Mouse (Mus musculus): ENCODE data around the gene Adam23. TPM values are rescaled to one million over a fixed set of nuclear protein-coding genes. Genes with fewer than 3 reads are reported as not detected.

Gene Adam23
- polyA plus RNA-seq, 1 experiment from 2014 or later = 7.6 TPM

DNA sequence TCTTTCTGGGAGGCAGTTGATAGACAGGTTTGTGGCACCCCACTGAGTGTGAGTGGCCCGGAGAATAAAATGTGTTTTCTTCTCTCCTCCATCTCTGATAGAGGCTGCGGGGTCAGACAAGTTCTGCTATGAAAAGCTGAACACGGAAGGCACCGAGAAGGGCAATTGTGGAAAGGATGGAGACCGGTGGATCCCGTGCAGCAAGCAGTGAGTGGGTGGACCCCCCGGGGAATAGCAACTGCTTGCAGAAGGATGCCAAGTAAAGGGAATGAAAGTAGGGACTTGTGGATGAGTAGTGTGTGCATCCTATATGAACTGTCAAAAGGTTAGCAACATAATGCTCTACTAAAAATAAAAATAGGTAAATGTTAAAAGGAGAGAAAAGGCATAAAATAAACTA, 120.8 kb downstream of the Adam23 start:
- DNase-seq (ENCODE audit: low spot score) (no peak), ATAC-seq (replicated peaks; ENCODE audit: insufficient number of reproducible peaks, low FRiP score, low TSS enrichment, low read depth) (no peak)
- WGBS = 24% methylated on average over 7 of the region's 7 CpGs
- Histone ChIP-seq H3K4me1 (ENCODE audit: control insufficient read depth, insufficient read depth, low read length) (no peaks in the 10 kb centered on the region), H3K9me3 (replicated peaks; ENCODE audit: control insufficient read depth, low read length) (no peaks in the 10 kb centered on the region), H3K27ac (replicated peaks; ENCODE audit: low read depth, low read length) (no peak overlapping the region), H3K27me3 (ENCODE audit: control insufficient read depth, insufficient read depth, low read length) (no peaks in the 10 kb centered on the region), H3K4me2 (ENCODE audit: low read depth, low read length) (no peak overlapping the region), H3K9ac (replicated peaks; ENCODE audit: low read length) (no peak overlapping the region), H3K36me3 (replicated peaks; ENCODE audit: control insufficient read depth, insufficient read depth, low read depth, low read length) (no peaks in the 10 kb centered on the region), H3K4me3 (ENCODE audit: low read depth, low read length) (no peak overlapping the region)

DNA sequence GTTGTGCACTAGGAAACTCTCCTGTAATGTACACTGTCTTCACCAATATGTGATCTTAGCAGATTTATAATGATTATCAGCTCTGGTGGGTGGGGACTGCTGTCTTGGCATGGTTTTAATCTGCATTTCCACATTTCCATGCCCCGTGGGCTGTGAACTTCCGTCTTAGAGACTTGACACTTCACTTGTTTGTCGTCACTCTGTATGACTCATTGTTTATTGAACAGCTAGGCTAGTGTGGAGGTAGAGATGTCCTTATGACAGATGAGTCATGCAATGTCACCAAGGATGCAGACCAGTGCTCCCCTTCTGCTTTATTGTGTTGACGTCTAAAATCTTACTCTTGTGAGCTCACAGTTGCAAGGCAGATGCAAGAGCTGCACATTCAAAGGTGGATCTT, 121.3 kb downstream of the Adam23 start:
- H3K36me3 ChIP-seq (replicated peaks; ENCODE audit: control insufficient read depth, insufficient read depth, low read depth, low read length) = no peaks in the 10 kb centered on the region
- no peak overlapping the region for H3K27ac ChIP-seq (replicated peaks; ENCODE audit: low read depth, low read length)
- H3K4me3 ChIP-seq (ENCODE audit: low read depth, low read length) = no peak overlapping the region
- DNase-seq (ENCODE audit: low spot score) (no peak), ATAC-seq (replicated peaks; ENCODE audit: insufficient number of reproducible peaks, low FRiP score, low TSS enrichment, low read depth) (no peak)
- no peaks in the 10 kb centered on the region for H3K27me3 ChIP-seq (ENCODE audit: control insufficient read depth, insufficient read depth, low read length)
- H3K9me3 ChIP-seq (replicated peaks; ENCODE audit: control insufficient read depth, low read length) = no peaks in the 10 kb centered on the region
- H3K9ac ChIP-seq (replicated peaks; ENCODE audit: low read length) = no peak overlapping the region
- no peak overlapping the region for H3K4me2 ChIP-seq (ENCODE audit: low read depth, low read length)
- 54% methylated on average over 4 of the region's 4 CpGs for WGBS
- H3K4me1 ChIP-seq (ENCODE audit: control insufficient read depth, insufficient read depth, low read length) = no peaks in the 10 kb centered on the region

DNA sequence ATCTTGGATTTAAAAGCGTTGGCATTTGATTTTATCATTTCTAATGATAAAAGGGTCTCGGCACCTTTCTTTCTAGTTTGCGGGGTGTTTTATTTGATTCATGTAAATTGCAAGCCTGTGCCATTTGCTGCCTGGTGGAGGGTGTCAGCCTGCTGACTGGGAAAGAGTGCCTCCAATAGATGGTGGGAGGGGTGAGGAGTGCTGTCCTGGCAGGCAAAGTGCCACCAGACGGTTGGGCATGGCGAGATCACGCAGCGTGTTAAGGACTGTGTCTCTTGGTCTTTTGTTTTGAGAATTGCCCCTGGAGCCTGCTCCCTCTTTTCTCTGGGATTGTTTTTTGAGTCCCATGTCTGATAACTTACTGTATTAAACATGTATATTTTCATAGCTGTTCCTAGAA, 126.5 kb downstream of the Adam23 start:
- H3K9me3 ChIP-seq (replicated peaks; ENCODE audit: control insufficient read depth, low read length) = no peaks in the 10 kb centered on the region
- H3K27ac ChIP-seq (replicated peaks; ENCODE audit: low read depth, low read length) = no peak overlapping the region
- no peaks in the 10 kb centered on the region for H3K36me3 ChIP-seq (replicated peaks; ENCODE audit: control insufficient read depth, insufficient read depth, low read depth, low read length)
- ATAC-seq (replicated peaks; ENCODE audit: insufficient number of reproducible peaks, low FRiP score, low TSS enrichment, low read depth) (no peak), DNase-seq (ENCODE audit: low spot score) (no peak)
- no peak overlapping the region for H3K4me2 ChIP-seq (ENCODE audit: low read depth, low read length)
- no peak overlapping the region for H3K9ac ChIP-seq (replicated peaks; ENCODE audit: low read length)
- WGBS = 79% methylated on average over 7 of the region's 7 CpGs
- H3K27me3 ChIP-seq (ENCODE audit: control insufficient read depth, insufficient read depth, low read length) = no peaks in the 10 kb centered on the region
- H3K4me1 ChIP-seq (ENCODE audit: control insufficient read depth, insufficient read depth, low read length) = no peaks in the 10 kb centered on the region
- H3K4me3 ChIP-seq (ENCODE audit: low read depth, low read length) = no peak overlapping the region

DNA sequence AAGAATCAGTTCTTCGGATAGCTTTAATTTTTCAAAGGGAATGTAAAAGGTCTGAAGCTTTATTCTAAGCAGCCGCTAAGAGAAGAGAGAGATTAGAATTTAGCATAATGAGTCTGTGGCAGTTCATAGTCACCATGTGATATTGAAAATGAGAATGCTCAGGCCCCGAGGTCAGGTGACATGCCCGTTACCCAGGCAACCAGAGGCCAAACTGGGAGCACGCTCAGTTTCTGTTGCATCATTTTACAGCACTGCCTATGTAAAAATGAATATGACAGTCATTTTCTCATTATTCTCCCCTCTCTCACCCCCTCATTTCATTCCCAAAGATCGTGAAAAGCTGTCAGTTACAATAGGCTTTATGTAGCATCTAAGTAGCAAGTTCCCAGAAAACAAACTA, 127.7 kb downstream of the Adam23 start:
- H3K4me1 ChIP-seq (ENCODE audit: control insufficient read depth, insufficient read depth, low read length) = no peaks in the 10 kb centered on the region
- DNase-seq (ENCODE audit: low spot score) (peak; percentile 75), ATAC-seq (replicated peaks; ENCODE audit: insufficient number of reproducible peaks, low FRiP score, low TSS enrichment, low read depth) (no peak)
- H3K27me3 ChIP-seq (ENCODE audit: control insufficient read depth, insufficient read depth, low read length) = no peaks in the 10 kb centered on the region
- no peak overlapping the region for H3K27ac ChIP-seq (replicated peaks; ENCODE audit: low read depth, low read length)
- H3K4me2 ChIP-seq (ENCODE audit: low read depth, low read length) = no peak overlapping the region
- H3K4me3 ChIP-seq (ENCODE audit: low read depth, low read length) = no peak overlapping the region
- H3K9me3 ChIP-seq (replicated peaks; ENCODE audit: control insufficient read depth, low read length) = no peaks in the 10 kb centered on the region
- H3K9ac ChIP-seq (replicated peaks; ENCODE audit: low read length) = no peak overlapping the region
- H3K36me3 ChIP-seq (replicated peaks; ENCODE audit: control insufficient read depth, insufficient read depth, low read depth, low read length) = no peaks in the 10 kb centered on the region
- 53% methylated on average over 6 of the region's 6 CpGs for WGBS

DNA sequence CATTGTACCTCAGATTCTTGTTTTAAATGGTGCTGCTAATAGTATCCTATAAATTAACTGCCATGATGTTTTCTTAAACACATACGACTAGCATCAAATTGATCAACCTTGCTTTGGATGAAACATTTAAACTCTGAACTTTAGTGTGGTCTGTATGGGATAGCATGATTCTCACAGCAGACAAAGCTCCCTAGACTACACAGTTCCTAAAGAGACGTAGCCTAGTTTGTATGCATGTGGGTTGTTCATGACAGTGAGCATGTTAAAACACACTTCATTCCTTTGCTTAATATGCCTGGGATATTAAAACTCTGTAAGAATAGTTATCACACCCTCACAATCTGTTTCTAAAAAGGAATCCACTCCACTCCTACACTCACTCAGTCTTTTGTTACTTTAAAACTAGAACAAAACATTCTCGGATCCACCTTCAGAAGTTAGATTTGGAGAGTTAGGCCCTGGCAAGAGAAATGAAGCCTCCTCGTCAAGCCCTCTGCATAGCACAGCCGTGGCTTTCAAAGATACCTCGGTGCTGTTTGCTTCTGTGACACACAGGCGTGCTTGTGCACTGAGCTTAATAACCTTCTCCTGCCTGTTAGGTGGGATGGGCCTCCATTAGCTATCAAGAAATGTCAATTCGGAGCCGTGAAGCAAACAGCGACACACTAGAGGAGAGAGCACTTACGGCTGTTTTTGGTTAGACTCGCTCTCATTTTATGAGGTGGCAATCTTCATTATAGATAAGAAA, 128.3 kb downstream of the Adam23 start:
- no peak for DNase-seq (ENCODE audit: low spot score)
- Histone ChIP-seq H3K9me3 (replicated peaks; ENCODE audit: control insufficient read depth, low read length) (no peaks in the 10 kb centered on the region), H3K36me3 (replicated peaks; ENCODE audit: control insufficient read depth, insufficient read depth, low read depth, low read length) (no peaks in the 10 kb centered on the region), H3K4me3 (ENCODE audit: low read depth, low read length) (no peak overlapping the region), H3K27ac (replicated peaks; ENCODE audit: low read depth, low read length) (no peak overlapping the region), H3K4me2 (ENCODE audit: low read depth, low read length) (no peak overlapping the region), H3K4me1 (ENCODE audit: control insufficient read depth, insufficient read depth, low read length) (no peaks in the 10 kb centered on the region), H3K9ac (replicated peaks; ENCODE audit: low read length) (no peak overlapping the region), H3K27me3 (ENCODE audit: control insufficient read depth, insufficient read depth, low read length) (no peaks in the 10 kb centered on the region)
- 66% methylated on average over 12 of the region's 12 CpGs for WGBS
- no peak for ATAC-seq (replicated peaks; ENCODE audit: insufficient number of reproducible peaks, low FRiP score, low TSS enrichment, low read depth)

DNA sequence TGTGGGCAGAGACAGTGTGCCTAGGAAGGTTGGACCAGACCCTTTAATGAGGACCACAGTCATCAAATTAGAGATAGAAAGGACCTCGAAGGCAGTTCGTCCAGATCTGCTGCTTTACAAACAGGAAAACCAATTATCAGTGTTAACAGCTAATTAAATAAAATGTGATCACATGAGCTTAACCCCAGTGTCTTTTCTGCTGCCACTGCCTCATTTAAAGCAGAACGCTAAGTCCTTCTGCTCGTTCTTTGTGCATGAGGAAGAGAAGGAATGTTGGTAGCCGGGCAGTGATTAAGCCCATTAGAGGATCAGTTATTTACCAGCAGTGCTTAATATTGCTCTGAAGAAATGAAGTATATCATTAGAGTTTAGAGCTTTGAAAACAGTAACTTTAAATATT, 131.1 kb downstream of the Adam23 start:
- ATAC-seq (replicated peaks; ENCODE audit: insufficient number of reproducible peaks, low FRiP score, low TSS enrichment, low read depth) (no peak), DNase-seq (ENCODE audit: low spot score) (no peak)
- Histone ChIP-seq H3K4me3 (ENCODE audit: low read depth, low read length) (no peak overlapping the region), H3K27me3 (ENCODE audit: control insufficient read depth, insufficient read depth, low read length) (no peaks in the 10 kb centered on the region), H3K9me3 (replicated peaks; ENCODE audit: control insufficient read depth, low read length) (no peaks in the 10 kb centered on the region), H3K36me3 (replicated peaks; ENCODE audit: control insufficient read depth, insufficient read depth, low read depth, low read length) (no peaks in the 10 kb centered on the region), H3K4me2 (ENCODE audit: low read depth, low read length) (no peak overlapping the region), H3K27ac (replicated peaks; ENCODE audit: low read depth, low read length) (no peak overlapping the region), H3K4me1 (ENCODE audit: control insufficient read depth, insufficient read depth, low read length) (no peaks in the 10 kb centered on the region), H3K9ac (replicated peaks; ENCODE audit: low read length) (no peak overlapping the region)
- WGBS = 31% methylated on average over 5 of the region's 5 CpGs

DNA sequence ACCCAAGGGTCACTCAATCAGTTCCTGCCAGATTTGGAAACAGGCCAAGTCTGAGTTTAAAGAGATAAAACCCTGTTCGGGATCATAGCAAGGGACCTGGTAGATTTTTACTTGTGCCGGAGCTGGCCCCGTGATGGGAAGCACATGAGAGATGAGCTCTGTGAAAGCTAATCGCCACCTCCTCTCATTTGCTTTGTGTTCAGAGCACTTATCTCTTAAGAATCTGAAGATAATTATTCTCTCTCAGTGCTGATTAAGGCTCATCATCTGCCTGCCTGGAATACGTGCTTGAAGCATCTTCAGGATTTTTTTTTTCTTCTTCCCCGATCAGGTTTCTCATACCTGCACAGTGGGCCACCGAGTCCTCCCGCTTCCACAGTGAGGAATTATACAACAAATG, 133.5 kb downstream of the Adam23 start:
- Histone ChIP-seq H3K9ac (replicated peaks; ENCODE audit: low read length) (no peak overlapping the region), H3K4me1 (ENCODE audit: control insufficient read depth, insufficient read depth, low read length) (no peaks in the 10 kb centered on the region), H3K4me3 (ENCODE audit: low read depth, low read length) (no peak overlapping the region), H3K4me2 (ENCODE audit: low read depth, low read length) (no peak overlapping the region), H3K9me3 (replicated peaks; ENCODE audit: control insufficient read depth, low read length) (no peaks in the 10 kb centered on the region), H3K27ac (replicated peaks; ENCODE audit: low read depth, low read length) (no peak overlapping the region), H3K27me3 (ENCODE audit: control insufficient read depth, insufficient read depth, low read length) (no peaks in the 10 kb centered on the region), H3K36me3 (replicated peaks; ENCODE audit: control insufficient read depth, insufficient read depth, low read depth, low read length) (no peaks in the 10 kb centered on the region)
- WGBS = 78% methylated on average over 8 of the region's 8 CpGs
- no peak for DNase-seq (ENCODE audit: low spot score)
- no peak for ATAC-seq (replicated peaks; ENCODE audit: insufficient number of reproducible peaks, low FRiP score, low TSS enrichment, low read depth)

DNA sequence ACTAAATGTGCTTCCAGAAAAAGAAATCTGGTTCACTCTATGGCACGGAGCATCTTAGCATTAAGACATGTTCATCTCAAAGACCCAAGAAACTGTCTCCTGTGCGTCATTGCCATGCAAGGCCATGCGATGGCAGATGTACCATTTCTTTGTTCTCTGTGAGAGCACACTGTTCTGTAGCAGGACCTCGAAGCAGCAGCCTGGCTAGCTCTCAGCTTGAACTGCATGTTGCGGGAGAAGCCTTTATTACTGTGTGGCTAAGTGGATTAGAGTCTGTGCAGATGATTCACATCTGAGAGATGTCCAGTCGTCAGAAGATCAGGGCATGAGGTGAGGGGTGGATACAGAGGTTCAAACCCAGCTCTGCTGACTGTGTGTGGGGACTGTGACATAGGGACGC, 141.2 kb downstream of the Adam23 start:
- H3K9ac ChIP-seq (replicated peaks; ENCODE audit: low read length) = no peak overlapping the region
- H3K36me3 ChIP-seq (replicated peaks; ENCODE audit: control insufficient read depth, insufficient read depth, low read depth, low read length) = no peaks in the 10 kb centered on the region
- no peaks in the 10 kb centered on the region for H3K9me3 ChIP-seq (replicated peaks; ENCODE audit: control insufficient read depth, low read length)
- DNase-seq (ENCODE audit: low spot score) (no peak), ATAC-seq (replicated peaks; ENCODE audit: insufficient number of reproducible peaks, low FRiP score, low TSS enrichment, low read depth) (no peak)
- H3K4me2 ChIP-seq (ENCODE audit: low read depth, low read length) = no peak overlapping the region
- no peaks in the 10 kb centered on the region for H3K27me3 ChIP-seq (ENCODE audit: control insufficient read depth, insufficient read depth, low read length)
- no peaks in the 10 kb centered on the region for H3K4me1 ChIP-seq (ENCODE audit: control insufficient read depth, insufficient read depth, low read length)
- 78% methylated on average over 7 of the region's 7 CpGs for WGBS
- H3K4me3 ChIP-seq (ENCODE audit: low read depth, low read length) = no peak overlapping the region
- no peak overlapping the region for H3K27ac ChIP-seq (replicated peaks; ENCODE audit: low read depth, low read length)
